Mouse (Mus musculus) right cerebral cortex, postnatal 14 days (tissue): Measurements from ENCODE around the gene Ddah1.
"Not testable (repeated sequence)": the region's sequence is repeated elsewhere in the genome, so short reads cannot be mapped to it uniquely, and the experiment has no call there.

ENCODE experiments used
- DNase-seq: peaks from one replicate; pipeline ENCODE4 v3.0.0; 2022

The Ddah1 gene

GRCm38 (mm10) chr3:145873271-145873670, 114.8 kb downstream of the Ddah1 start:
- DNase-seq, result no peak

GRCm38 (mm10) chr3:145874126-145874525, 115.7 kb downstream of the Ddah1 start:
- DNase-seq, result no peak

GRCm38 (mm10) chr3:145876120-145876519, 117.6 kb downstream of the Ddah1 start:
- no peak for DNase-seq

GRCm38 (mm10) chr3:145878867-145879266, 120.4 kb downstream of the Ddah1 start:
- not testable (repeated sequence) for DNase-seq

- DNase-seq, result no peak
Measured at GRCm38 (mm10) chr3:145880335-145880734, 121.9 kb downstream of the Ddah1 start.

- no peak for DNase-seq
Measured at GRCm38 (mm10) chr3:145882076-145882874, 123.8 kb downstream of the Ddah1 start.

GRCm38 (mm10) chr3:145883233-145883632, 124.8 kb downstream of the Ddah1 start:
- DNase-seq, result no peak

- DNase-seq, result no peak
Measured at GRCm38 (mm10) chr3:145885376-145885775, 126.9 kb downstream of the Ddah1 start.

- DNase-seq, result no peak
Measured at GRCm38 (mm10) chr3:145885851-145886464, 127.5 kb downstream of the Ddah1 start.

GRCm38 (mm10) chr3:145887430-145887971, 129.0 kb downstream of the Ddah1 start:
- no peak for DNase-seq

- DNase-seq, result no peak
Measured at GRCm38 (mm10) chr3:145890346-145891132, 132.1 kb downstream of the Ddah1 start.

GRCm38 (mm10) chr3:145892451-145892850, 134.0 kb downstream of the Ddah1 start:
- DNase-seq, result no peak

GRCm38 (mm10) chr3:145894131-145894530, 135.7 kb downstream of the Ddah1 start:
- no peak for DNase-seq

- DNase-seq, result no peak
Measured at GRCm38 (mm10) chr3:145897749-145898148, 139.3 kb downstream of the Ddah1 start.

GRCm38 (mm10) chr3:145899832-145900231, 141.4 kb downstream of the Ddah1 start:
- no peak for DNase-seq

- no peak for DNase-seq
Measured at GRCm38 (mm10) chr3:145903530-145903929, 145.1 kb downstream of the Ddah1 start.

GRCm38 (mm10) chr3:145904850-145905776, 146.6 kb downstream of the Ddah1 start:
- peak; percentile 73 for DNase-seq

- no peak for DNase-seq
Measured at GRCm38 (mm10) chr3:145906582-145906981, 148.1 kb downstream of the Ddah1 start.

- no peak for DNase-seq
Measured at GRCm38 (mm10) chr3:145912512-145912911, 154.0 kb downstream of the Ddah1 start.

GRCm38 (mm10) chr3:145913263-145913662, 154.8 kb downstream of the Ddah1 start:
- DNase-seq, result no peak

- not testable (repeated sequence) for DNase-seq
Measured at GRCm38 (mm10) chr3:145913942-145914341, 155.5 kb downstream of the Ddah1 start.

GRCm38 (mm10) chr3:145916374-145916773, 157.9 kb downstream of the Ddah1 start:
- no peak for DNase-seq
